Mouse (Mus musculus) lung, adult 2 months (tissue): Measurements from ENCODE around the gene Atp5e.

ENCODE experiments used
- CTCF ChIP-seq: fragments of 200-500 bp; IDR thresholded peaks from 2 replicates; pipeline ENCODE4 v1.5.1; 2011; ENCODE audit warnings: mild to moderate bottlenecking, low read length, control low read depth; ENCODE audit not compliant: insufficient read depth
- POLR2A ChIP-seq: fragments of 200-500 bp; IDR thresholded peaks from 2 replicates; pipeline ENCODE4 v1.6.1; 2011; ENCODE audit warnings: low read depth, mild to moderate bottlenecking, control low read depth, low read length, borderline replicate concordance; ENCODE audit errors: extremely low read depth

GRCm38 (mm10) chr2:174463789-174464523, at the start of gene Atp5e:
- TF ChIP-seq CTCF = no peak
- peak; percentile 55; the same call in 1 of the 2 replicates for TF ChIP-seq POLR2A
